Mouse (Mus musculus): ENCODE data around the gene Bbs7.
"Not testable (repeated sequence)": the region's sequence is repeated elsewhere in the genome, so short reads cannot be mapped to it uniquely, and the experiment has no call there.

GRCm38 (mm10) chr3:36599773-36600172, 13.5 kb downstream of the Bbs7 start:
- not testable (repeated sequence) for TF ChIP-seq GATA1 (IDR thresholded peaks at IDR 0.05; ENCODE audit: borderline replicate concordance, low read length); FLI1 (IDR thresholded peaks at IDR 0.05; ENCODE audit: low read length)

All from megakaryocyte, embryonic 14.5 days (primary cell).